Mouse (Mus musculus) heart, adult 18-20 months (tissue): ENCODE results near the gene Zfp882. TPM values are rescaled to one million over a fixed set of nuclear protein-coding genes. Genes with fewer than 3 reads are reported as not detected.
"Not testable (repeated sequence)": the region's sequence is repeated elsewhere in the genome, so short reads cannot be mapped to it uniquely, and the experiment has no call there.

Experiments
- DNase-seq, 2 experiments: peaks; one replicate each; pipeline ENCODE4 v3.0.0; 2021 to 2022; ENCODE audit warnings: mixed read lengths in 1 of 2
- long read RNA-seq, 2 experiments: library from polyadenylated mRNA; stranded (forward); transcript quantifications; one replicate each; pipeline ENCODE4 v2.0.0; 2021
- total RNA-seq, 2 experiments: library from RNA; stranded (reverse); gene quantifications; 2 replicates each; pipeline ENCODE4 v1.2.3; 2021

Zfp882 gene
- 1 to 10 TPM; 3.4 to 3.6 TPM for total RNA-seq
- long read RNA-seq, experiment 1, partial matches to known transcripts = 1 of 1 reads
- long read RNA-seq, experiment 1, other reads (novel, unspliced or antisense) = 0 of 1 reads
- long read RNA-seq, experiment 2 = 0 reads

DNA sequence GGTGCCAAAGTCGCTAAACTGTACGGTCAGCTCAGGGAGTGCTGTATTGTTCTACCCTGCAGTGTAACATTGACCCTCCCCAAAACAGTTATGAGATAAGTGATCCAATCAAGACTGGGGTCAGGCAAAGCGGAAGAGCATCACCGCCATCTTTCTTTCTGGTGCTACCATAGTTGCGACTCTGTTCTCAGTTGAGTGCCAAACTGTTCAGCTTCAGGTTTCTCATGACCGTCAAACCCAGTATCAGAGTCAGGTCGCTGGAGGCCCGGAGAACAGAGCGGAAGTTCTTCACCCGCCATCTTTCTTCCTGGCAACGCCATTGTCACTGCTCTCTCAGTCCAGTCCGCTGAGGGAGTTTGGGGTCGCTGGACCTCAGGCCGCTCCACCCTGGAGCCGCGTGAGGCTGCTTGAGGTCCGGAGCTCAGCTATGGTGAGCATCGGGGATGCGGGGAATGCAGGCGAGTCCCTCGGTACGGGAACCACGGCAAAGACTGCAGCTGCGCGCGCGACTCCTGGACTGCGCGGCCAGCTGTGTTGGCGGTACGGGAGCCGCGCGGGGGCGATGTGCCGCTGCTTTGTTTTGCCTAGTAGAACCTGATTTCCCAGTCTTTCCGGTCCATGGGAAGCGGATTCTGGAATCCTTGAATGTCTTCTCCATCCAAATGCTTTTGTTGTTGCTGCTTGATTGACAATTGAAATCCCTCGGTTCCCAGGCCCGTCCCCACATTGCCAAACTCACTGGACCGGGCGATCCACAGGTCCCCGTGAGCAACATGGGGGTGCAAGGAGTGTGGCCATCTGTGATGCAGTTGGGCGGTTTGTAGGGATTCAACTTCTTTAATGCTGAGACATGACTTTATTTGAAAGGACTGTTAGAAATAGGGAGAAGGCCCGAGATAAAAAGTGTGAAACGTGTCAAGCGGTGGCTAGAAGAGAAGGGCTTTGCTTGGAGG is at the start of gene Zfp882, which contains the start of gene Zfp617:
Gene Zfp882, plus strand, starts transcription at position 300 of the 953 bp plus-strand sequence.
Gene Zfp617, plus strand, starts transcription at position 327 of the 953 bp plus-strand sequence.
- DNase-seq = peak; percentile 93 to 95

DNA sequence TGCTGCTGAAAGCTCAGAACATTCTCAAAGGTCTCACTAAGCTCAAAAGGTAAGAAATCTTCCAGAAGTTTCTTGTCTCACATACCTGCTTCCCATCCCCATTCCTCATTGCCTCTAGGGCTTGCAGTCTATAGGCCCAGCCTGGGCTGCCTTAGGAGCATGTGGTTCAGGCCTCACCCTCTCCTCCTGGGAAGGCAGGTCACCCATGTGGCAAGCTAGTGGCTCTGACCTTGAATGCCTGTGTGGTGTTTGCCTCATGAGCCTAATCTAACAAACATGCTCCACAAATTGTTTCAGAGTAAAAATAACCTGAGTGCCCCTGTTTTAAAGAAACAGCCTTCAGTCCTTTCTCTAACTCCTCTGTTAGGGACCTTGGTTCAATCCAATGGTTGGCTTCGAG is 46.9 kb upstream of the Zfp882 start:
- DNase-seq = peak in 1 of 2 experiments; percentile 14

DNA sequence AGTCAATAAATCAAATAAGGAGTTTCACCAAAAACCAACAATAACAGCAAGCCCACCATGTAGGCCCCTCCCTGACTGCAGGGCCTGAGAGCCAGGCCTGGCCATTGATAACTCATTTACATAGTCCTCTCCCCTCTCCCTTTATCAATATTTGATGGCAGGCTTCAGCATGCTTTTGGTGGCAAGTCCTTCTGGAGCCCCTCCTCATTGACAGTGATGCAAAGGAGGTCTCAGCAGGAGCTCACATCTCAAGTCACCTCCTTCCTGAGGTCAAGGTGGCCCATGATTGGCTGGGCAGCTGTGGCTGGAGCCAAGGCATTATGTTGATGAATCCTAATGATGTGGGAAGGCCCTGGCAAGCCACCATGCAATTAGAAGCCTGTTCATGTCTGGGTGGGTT is 46.4 kb upstream of the Zfp882 start:
- DNase-seq = not testable (repeated sequence)

DNA sequence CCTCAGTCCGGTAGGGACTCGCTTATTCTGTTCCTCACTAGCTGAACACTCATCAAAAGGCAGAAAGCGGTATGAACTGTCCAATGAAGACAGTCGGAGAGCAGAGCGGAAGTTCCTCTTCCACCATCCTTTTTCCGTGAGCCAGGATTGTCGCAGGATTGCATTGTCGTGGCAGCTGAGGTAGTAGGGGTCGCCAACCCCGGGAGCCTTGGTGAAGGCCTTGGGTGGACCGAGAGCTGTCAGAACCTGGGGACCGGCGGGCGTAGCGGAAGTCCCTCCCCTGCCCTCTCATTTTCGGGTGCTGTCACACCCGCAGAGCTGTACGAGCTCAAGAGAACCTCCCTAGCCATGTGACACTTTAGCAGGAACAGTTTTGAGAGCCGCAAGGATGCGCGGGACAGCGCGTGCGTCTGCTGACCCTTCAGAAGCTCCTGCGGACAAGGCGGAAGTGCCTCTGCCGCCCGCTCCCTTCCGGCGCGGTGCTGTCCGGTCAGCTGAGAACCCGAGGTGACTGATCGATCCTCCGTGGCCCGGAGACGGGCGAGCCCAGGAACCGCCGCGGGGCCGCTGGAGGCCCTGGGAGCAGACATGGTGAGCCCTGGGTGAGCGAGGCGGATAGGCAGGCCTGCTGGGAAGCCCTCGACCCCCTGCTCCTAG is 26.7 kb upstream of the Zfp882 start, which contains the start of gene Zfp709:
Gene Zfp709, plus strand, starts transcription at position 402 of the 657 bp plus-strand sequence.
- peak; percentile 79 to 87 for DNase-seq

DNA sequence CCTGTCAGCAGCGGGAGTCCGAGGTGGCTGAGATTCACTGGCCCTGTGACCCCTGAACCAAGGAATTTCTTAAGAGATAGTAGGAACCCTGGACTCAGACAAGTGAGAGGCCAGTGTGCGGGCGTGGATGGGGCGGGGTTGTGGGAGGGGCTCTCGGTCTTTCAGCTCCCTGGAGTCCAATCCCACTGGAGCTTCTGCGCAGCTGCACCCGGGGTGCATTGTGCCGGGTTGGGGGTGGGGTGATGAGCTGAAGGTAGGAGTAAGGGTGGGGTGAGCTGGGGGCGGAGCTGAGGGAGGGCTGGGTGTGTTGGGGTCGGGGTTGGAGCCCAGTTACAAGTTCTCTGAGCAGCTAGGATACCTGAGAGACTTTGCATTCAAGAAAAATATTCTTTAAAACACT is 7.7 kb upstream of the Zfp882 start:
- DNase-seq = not testable (repeated sequence)

DNA sequence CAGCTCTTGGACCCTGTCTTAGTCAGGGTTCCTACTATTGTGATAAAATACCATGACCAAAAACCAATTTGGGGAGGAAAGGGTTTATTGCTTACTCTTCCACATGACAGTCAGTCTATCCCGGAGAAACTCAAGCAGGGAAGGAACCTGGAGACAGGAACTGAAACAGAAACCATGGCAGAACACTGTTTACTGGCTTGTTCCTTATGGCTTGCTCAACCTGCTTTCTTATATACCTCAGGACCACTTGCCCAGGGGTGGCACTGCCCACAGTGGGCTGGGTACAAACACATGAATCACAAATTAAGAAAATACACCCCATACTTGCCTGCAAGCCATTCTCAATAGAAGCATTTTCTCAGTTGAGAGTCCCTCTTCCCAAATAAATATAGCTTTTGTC is 5.3 kb upstream of the Zfp882 start:
- not testable (repeated sequence) for DNase-seq

DNA sequence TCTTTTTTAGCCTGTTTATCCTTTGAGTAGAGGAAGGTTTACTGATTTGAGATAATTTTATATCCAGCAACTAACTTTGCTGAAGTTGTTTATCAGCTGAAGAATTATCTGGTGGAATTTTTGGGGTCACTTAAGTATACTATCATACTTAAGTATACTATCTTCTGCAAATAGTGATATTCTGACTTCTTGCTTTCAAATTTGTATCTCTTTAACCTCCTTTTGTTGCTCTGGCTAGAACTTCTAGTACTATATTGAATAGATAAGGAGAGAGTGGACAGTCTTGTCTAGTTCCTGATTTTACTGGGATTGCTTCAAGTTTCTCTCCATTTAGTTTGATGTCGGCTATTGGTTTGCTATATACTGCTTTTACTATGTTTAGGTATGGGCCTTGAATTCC is 1.6 kb upstream of the Zfp882 start:
- DNase-seq = no peak

DNA sequence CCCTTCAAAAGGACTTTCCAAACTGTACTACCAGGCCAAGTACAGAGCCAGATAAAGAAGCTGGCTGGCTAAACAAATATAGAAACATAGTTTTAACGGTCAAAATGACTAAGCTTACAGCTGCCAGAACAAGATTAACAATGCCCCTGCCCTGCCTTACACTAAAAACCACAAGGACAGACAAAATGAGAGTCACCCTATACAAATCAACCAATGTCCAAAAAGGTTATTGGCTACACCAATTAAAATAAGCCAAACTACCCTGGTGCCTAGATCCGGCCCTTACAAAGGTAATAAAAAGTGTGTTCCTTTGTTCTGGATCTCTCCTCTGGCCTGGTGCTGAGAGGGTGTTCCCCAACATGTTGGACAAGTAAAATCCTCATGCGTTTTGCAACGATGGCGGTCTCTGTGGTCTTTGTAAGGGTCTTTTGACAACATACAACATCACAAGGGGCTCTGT is 580 bp upstream of the Zfp882 start:
- DNase-seq = no peak

DNA sequence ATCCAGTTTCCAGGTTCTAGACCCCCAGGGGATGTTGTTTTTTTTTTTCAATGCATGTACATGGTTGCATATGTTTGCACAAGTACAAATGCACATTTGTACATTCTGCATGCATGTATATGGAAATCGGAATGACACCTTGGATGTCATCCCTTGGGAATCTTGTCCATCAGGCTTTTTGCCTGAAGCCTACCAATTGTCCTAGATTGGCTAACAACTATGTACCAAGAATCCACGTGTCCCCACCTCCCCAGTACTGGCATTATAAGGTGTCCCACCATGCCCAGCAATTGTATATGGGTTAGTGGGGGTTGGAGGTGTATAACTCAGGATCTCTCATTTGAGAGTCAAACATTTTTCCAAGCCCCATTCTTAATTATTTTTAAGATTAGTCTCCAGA is 3.9 kb downstream of the Zfp882 start:
- DNase-seq = no peak

DNA sequence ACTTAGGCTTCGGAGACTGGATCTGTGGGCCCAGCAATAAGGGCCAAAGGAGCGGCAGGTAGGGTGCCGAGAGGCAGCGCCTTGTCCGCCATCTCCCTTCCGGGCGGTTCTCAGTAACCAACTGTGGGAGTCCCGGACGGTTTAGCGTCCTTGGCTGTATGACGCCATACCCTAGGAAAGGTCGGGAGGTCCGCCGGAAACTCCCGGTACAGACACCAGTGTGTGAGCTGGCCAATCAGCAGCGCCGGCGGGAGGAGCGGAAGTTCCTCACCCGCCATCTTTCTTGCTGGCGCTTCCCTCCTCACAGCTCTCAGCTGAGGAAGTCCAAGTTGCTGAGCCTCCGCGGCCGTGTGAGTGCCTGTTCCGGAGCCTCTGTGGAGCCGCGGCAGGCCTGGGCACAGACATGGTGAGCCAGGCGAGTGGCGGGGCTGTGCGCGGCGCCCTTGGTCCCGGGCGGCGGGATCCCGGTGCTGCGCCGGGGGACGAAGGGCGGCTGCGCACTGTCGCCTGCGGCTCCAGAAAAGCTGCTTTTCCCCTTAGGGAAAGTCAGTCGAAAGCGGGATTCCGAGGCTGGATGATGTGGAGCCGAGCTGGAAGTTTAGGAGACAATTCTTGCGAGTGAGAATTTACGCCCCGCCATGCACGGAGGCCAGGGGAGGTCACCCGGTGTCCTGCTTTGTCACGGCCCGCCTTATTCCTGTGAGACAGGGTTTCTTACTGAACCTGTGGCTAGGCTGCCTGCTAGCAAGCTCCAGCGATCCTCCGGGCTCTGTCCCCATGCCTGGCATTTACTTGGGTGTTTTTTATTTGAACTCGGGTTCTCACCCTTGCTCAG is 14.4 kb downstream of the Zfp882 start:
- DNase-seq = peak; percentile 95 to 98

DNA sequence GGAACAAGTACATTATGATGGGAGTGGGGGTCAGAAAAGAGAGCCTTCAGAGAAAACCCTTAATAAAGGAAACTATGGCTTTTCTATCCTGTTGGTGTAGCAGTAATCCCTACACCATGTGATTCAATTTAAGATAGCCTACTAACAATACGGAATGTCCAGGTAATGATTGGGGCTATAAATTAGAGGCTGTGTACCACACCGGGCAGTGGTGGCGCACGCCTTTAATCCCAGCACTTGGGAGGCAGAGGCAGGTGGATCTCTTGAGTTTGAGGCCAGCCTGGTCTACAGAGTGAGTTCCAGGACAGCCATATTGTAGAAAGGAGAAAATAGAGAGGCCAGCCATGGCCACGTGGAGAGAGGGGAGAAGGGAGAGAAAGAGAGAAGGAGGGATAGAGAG is 17.4 kb downstream of the Zfp882 start:
- no peak for DNase-seq

DNA sequence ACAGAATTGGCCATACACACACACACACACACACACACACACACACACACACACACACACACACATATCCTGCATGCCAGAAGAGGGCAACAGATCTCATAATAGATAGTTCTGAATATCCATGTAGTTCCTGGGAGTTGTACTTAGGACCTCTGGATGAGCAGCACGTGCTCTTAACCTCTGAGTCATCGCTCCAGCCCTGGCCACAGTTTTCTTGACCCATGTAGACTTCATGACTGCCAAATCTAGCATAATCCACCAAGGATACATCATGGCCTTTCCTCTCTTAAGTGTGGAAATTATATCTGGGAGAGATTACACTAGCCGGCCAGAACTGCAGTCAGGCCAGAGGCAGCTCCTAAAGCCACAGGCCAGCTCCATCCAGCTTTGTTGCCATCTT is 18.1 kb downstream of the Zfp882 start:
- no peak for DNase-seq

DNA sequence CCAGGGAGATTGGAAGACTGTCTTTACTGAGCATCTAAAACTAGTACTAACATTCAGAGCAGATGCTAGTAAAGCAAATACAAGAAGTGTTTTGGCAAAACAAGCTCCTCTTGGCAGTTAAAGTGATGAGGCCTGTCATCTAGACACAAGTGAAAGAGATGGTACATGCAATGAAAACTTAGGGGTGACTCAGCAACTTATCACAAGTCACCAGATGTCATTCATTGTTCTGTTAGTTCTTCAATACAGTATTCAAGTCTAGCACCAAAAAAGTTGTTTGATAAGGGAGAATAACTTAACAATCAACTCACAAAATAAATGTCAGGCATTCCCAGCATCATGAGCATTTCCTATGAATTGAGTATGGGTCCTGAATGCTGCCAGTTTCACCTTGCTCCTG is 19.4 kb downstream of the Zfp882 start:
- DNase-seq = no peak

DNA sequence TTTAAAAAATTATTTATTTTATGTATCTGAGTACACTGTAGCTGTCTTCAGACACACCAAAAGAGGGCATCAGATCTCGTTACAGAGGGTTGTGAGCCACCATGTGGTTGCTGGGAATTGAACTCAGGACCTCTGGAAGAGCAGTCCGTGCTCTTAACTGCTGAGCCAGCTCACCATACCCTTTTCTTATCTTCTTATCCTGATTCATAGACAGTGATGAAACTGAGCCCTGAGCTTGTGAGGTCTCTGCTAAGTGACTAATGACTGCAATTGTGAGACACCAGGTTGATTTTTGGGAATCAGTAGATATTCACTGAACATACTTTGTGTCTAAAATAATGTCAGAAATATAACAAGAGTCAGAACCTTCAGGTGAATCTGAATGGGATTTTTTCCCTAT is 29.6 kb downstream of the Zfp882 start:
- not testable (repeated sequence) for DNase-seq

DNA sequence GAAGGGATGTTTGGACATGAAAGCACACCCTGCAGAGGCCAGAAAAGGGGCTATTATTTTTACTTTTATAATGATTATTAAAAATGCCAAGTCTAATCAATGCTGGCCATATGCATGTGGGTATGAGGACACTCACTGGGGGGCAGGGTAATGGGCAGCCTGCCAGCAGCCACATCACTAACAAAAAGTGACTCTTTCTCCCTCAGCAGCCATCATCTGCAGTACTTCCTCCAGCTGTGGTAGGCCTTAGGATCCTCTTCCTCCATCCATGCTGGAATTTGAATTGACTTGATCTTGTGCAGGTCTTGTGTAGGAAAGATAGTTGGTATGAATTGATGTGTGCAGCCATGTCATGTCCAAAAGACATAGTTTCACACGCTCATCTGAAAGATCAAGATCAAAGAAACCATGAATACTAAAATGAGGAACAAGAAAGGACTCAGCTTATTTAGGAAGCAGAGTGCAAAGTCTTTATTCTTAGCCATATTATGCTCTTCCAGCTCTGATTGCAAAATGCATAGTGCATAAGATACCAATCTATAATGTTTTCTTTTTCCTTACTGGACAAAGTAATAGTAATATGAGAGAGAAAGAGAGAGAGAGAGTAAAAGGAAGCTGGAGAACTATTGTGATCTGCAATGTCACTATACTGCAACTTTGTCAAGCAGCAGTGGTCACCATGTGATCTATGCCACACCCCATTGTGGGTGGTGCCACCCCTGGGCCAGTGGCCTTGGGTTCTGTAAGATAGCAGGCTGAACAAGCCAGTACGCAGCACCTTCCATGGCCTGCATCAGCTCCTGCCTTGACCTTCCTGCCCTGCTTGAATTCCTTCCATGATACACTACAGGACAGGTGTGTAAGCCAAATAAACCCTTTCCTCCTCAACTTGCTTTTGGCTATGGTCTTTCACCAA is 32.1 kb downstream of the Zfp882 start:
- DNase-seq = no peak

DNA sequence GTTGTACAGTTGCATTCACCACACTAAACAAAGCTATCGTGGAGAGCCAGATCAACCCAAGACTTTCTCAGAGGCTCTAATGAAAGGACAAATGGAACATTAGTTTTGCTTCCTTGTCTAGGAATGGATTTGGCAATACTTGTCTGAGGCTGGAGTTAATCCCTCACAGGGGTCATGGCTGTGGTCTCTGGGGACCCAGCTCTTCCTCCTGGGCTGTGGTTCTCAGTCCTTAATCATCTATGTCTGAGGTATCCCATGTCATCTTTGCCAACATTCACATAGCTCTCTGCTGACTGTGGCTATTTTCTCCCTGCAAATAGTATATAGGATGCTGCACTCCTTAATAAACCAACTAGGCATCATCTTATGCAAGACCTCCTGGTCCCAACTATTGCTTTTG is 33.4 kb downstream of the Zfp882 start:
- DNase-seq = no peak

DNA sequence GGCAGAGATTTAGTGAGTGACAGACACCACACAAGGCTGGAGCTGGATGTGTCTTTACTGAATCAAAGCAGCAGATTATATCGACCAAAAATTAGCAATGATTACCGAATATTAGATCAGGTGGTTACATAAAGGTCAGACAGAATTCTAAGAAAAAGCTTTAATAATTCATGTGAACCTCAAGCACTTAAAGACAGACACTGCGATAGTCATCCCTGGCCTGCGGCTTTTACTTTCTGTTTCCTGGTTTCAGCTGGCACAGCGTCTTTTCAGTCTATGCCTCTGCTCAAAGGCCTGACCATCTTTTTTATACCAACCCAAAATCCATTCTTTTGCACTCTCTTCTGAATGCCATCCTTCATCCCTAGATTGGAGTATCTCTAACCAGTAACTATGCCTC is 40.2 kb downstream of the Zfp882 start:
- no peak for DNase-seq

DNA sequence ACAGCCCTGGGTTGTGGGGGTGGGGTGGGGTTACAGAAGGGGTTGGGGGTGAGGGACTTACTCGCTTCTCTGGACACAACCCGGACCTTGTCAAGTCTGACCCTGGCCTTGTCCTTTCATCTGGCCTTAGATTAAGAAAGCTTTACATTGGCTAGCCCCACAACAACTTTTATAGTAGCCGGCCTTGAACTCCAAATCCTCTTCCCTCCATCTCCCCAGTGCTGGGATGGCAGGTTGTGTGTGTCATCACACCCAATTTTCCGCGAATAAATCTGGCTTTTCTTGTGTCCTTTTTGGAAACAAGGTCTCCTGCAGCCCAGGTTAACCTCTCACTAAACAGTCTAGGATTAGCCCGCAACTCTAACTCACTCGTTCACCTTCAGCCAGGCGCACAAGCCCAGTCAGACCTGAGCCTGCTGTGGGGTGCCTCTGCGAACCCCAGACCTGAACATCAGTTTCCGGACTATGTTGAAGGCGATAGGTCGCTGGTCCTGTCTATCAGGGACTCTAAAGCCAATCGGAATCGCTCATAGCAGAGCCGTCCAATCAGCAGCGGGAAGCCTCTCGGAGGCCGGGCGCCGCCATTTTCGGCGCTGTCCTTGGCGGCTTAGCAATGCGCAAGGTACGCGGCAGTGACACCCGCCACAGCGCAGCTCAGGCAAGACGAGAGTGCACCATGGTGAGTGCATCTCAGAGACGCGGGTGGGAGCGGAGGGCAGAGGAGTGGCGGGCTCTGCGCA is 42.2 kb downstream of the Zfp882 start, which contains the start of gene Zfp961:
Gene Zfp961, plus strand, starts transcription at position 557 of the 740 bp plus-strand sequence.
- DNase-seq = peak; percentile 99 to 100

DNA sequence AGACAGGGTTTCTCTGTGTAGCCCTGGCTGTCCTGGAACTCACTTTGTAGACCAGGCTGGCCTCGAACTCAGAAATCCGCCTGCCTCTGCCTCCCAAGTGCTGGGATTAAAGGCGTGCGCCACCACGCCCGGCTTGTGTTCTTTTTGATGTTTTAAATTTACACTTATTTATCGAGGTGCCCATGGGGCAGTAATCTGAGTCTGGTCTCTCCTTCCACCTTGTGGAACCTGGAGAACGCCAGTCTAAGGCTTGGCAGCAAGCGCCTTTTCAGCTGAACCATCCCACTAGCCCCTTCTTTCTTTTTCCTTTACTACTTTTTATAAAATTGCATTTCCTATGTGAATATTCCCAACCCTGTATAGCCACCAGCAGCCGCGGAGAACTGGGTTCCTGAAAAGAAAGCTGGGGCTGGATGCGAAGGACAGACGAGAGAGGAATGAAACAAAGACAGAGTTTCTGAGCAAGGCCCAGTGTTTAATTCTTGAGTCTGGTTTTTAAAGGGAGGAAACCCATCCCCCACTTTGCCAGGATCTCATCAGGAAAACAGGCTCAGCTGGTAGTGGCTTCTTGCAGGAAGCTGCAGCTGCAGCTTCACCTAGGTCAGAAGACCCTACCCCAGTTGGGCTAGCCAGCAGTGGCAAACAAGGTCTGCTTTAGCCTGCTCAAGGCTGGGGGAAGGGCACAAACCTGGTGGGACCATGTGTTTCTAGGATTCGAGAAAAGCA is 43.2 kb downstream of the Zfp882 start:
- DNase-seq = peak in 1 of 2 experiments; percentile 44
